Mouse (Mus musculus) common myeloid progenitor, adult 5-6 weeks (primary cell): ENCODE measurements around the gene Lsmem1. TPM values are rescaled to one million over a fixed set of nuclear protein-coding genes. Genes with fewer than 3 reads are reported as not detected.

ENCODE experiments used
- ATAC-seq: replicated peaks from 2 replicates; pipeline ENCODE4 v1.8.0; 2016; ENCODE audit warnings: low read depth, mild to moderate bottlenecking, moderate TSS enrichment, inconsistent platforms; ENCODE audit not compliant: poor library complexity, severe bottlenecking
- total RNA-seq: library from RNA; stranded (forward); fragments of 200-1000, 187-1606 nt; gene quantifications from 2 replicates; pipeline ENCODE4 v1.2.3, GENCODE M21; 2017

Gene Lsmem1
- not detected in 2 replicates for total RNA-seq

DNA sequence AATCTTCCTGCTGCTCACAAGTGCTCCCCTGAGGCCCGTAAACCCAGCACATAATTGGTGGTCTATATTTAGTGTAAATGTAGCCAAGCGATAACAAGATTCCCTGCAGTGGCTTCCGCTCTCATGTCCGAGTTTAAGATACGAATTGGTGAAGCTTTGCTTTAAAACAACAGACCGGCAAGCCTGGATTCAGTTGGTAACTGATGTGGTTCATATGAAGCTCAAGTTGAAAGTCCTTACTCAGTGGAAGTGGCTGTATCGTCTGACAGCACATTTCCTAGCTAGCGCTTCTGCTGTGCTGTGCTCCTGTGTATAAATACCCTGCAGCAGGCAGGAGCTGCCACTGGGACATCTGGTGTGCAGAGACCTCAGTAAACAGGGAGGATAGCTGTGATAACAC is at the start of gene Lsmem1:
TSS of gene Lsmem1 (minus strand) at position 189 of the 400 bp plus-strand sequence.
- ATAC-seq, result peak; percentile 56

DNA sequence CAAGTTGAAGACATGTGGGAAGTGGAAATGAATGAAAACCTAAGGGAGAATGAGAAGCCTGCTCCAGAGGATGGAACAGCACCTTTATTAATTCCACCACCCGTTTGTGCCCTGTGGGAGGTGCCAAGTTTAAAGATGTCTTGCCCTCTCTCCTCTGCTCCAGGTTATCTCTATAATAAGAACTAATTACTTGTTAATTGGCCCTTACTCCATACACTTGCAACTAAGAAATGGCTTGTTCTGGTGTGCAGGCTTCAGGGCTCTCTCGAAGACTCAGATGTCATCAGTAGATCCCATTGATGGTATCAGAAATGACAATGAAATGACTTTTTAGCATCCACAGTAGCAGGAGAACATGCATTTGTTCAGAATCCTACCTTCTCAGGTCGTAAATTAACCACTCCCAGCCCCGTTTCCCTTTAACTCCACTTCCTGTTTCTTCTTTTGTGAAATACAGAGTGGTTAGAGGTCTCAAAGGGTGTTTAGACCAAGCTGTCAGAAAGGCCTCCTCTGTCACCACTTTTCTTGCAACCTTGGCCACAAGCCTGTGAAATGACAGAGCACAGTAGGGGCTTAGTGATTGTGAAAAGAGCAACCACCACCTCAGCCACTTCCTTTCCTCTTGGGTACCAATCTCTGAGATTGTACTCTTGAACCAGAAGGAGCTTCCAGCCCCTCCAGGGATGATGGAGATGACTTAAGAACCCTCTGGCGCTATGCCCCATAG is 49.3 kb upstream of the Lsmem1 start, which contains the start of gene Ifrd1:
TSS of gene Ifrd1 (minus strand) at position 51 of the 727 bp plus-strand sequence.
- ATAC-seq, result peak; percentile 91

GRCm38 (mm10) chr12:40247976-40248375 is 48.7 kb upstream of the Lsmem1 start:
- peak; percentile 61 for ATAC-seq

DNA sequence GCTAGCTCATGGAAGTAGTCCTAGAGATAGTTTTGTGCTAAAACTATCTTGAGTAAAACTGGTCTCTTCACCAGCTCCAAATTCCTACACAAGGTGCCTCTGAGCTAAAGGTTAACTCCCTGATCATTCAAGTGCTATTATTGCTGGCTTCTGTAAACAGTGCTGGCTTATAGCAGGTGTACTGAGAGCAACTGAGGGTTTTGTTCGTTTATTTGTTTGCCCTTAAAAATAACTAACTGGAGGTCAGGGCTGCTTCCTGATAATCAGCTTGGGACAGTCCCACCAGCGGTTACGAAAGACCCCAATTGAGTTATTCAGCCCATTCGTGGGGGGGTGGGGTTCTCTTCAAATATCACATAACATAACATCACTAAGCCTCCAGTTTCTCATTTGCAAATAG is 48.1 kb upstream of the Lsmem1 start:
- no peak for ATAC-seq

GRCm38 (mm10) chr12:40245434-40245970 is 46.2 kb upstream of the Lsmem1 start:
- no peak for ATAC-seq

DNA sequence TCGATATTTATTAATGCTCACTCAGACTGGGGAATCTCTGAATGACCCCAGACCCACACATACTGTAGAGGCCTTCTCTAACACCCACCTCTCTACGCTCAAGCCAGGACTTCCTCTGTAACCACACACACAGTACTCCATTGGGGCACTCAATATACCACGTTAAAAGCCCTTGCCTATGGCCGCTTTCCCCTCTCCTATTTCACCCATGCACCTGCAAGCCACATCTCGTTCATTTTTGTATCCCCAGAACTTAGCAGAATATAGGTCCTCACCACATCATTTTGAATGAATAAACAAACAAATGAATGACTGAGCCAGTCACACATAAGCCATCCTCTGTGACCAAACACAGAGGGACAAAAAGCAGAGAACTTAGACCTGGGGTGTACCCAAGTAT is 45.6 kb upstream of the Lsmem1 start:
- ATAC-seq, result no peak

GRCm38 (mm10) chr12:40243821-40244221 is 44.5 kb upstream of the Lsmem1 start:
- no peak for ATAC-seq

DNA sequence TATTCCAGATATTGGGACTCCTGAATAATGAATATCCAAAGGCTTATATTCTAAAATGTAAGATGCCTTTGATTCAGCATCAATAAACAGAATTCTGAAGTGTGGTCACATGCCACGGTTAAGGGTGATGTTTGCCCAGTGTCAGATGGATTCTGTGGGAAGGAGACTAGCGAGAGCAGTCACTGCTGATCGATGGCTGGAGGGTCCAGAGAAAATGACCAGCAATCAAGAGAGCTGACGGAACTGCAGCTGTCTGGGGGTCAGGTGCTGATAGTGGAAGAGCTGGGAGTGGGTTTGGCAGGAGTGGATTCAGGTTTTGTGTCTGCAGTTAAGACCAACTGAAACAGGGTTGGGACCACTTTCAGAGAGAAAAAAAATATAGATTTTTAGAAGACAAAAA is 44.0 kb upstream of the Lsmem1 start:
- ATAC-seq, result no peak

GRCm38 (mm10) chr12:40239161-40239560 is 39.9 kb upstream of the Lsmem1 start:
- ATAC-seq, result no peak

- ATAC-seq, result 0 out of 2 replicates have a peak, but pooled peaks have one; percentile 3
Observed at GRCm38 (mm10) chr12:40232231-40232630, 32.9 kb upstream of the Lsmem1 start.

- ATAC-seq, result no peak
Observed at GRCm38 (mm10) chr12:40231632-40232031, 32.3 kb upstream of the Lsmem1 start.

GRCm38 (mm10) chr12:40224171-40224880 is 25.0 kb upstream of the Lsmem1 start:
- no peak for ATAC-seq

DNA sequence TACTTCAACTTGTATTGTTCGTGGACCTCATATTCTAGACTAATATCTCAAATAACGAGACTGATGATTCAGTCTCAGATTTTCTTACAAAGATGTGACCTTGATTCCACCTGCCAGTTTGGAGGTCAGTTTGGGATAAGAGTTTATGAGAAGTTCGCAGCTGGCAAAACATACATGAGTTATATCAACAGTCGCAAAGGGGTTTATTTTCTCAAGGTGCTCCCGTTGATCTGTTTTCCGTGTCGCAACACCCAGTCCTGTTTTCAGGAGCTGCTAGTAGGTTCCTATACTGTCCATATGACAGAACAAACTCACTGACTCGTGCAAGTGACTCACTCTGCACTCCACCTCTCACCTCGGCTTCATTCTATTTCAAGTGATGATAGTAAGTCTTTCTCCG is 24.4 kb upstream of the Lsmem1 start:
- no peak for ATAC-seq

- peak; percentile 86 for ATAC-seq
Observed at GRCm38 (mm10) chr12:40223082-40223619, 23.9 kb upstream of the Lsmem1 start.

DNA sequence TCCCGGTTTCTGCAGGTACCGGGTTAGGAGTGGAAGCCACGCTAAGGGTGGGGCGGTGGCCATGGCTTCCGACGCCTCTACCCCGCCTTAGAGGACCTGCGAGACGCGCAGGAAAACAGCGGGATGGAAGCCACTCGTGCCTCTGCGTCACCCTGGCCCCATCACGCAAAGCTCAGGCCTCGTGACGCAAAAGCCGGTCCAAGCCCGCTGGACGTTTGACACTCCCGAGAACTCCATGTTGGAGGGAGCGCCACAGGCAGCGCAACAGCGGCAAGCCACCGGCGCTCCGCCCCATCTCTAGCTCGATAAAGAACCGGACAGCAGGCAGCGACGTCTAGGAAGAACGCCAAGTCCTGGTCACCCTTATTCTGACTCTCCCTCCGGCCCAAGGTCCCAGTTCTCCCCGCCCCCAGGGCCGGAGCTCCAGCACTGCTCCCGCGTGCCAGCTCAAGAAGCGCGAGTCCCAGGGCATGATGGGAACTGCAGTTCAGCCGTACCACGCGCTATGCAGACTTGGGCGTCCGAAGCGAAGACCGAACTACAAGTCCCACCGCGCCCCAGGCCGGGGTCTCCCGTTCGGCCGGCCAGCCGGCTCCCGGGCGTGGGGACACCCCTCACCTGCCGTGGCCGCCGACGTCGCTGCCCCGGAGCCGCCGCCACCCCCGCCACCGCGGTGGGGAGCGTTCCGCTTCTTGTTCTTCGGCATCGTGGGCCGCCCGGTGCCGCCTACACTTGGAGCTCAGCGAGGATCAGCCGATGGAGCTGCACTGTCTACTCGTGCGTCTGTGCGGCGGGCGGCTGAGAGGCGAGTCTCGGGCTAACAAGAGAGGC is 23.2 kb upstream of the Lsmem1 start:
- peak; percentile 60 for ATAC-seq

- no peak for ATAC-seq
Observed at GRCm38 (mm10) chr12:40221611-40222010, 22.3 kb upstream of the Lsmem1 start.

DNA sequence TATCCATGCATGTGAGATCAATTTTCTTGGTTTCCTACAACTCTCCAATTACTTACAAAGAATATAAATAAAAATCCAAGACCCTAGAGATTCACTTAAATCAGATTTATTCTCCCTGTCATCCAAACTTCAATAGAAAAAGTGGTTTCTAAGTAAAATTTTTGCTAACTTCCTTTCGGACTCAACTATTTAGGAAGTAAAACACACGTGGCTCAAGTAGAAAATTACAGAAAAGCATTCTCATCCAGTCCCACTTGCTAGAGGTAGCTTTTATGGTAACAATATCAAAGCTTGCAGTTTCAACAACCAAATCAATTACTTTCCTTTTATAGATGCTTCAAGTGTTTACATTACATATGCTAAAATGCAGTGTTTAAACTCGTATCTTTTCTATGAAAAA is 21.6 kb upstream of the Lsmem1 start:
- ATAC-seq, result no peak

GRCm38 (mm10) chr12:40220001-40220570 is 20.8 kb upstream of the Lsmem1 start:
- no peak for ATAC-seq

DNA sequence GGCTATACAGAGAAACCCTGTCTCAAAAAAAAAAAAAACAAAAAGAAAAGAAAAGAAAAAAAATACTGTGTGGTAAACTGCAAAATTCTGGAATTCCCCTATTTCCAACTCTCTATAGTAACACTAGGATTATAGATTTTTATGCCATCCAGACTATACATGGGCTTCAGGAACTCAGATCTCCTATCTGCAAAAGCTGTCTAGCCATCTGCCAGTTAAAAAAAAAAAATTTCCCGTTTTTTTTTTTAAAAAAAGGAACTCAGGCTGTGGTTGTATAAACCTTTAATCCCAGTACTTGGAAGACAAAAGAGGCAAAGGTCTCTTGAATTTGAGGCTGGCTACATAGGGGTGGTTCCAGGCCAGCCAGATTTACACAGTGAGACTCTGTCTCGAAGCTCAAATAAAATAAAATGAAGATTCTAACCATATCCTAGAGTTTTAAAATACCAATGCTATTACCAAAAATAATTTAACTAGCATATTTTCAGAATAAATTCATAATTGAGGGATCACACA is 19.2 kb upstream of the Lsmem1 start:
- no peak for ATAC-seq

GRCm38 (mm10) chr12:40217776-40218175 is 18.5 kb upstream of the Lsmem1 start:
- ATAC-seq, result no peak
